Mouse (Mus musculus) forebrain, postnatal 0 days (tissue): ENCODE measurements around the gene Vmn1r169. TPM values are rescaled to one million over a fixed set of nuclear protein-coding genes. Genes with fewer than 3 reads are reported as not detected.
"Not testable (repeated sequence)": the region's sequence is repeated elsewhere in the genome, so short reads cannot be mapped to it uniquely, and the experiment has no call there.

Source experiments
- ATAC-seq: fragments of 200-750 bp; cut with Nextera tagmentation; 2 replicates; pipeline ENCODE4 v1.8.0; 2017; ENCODE audit warnings: mild to moderate bottlenecking, moderate library complexity
- DNase-seq: peaks from one replicate; pipeline ENCODE4 v3.0.0-alpha.2; 2015
- H3K27ac ChIP-seq: fragments of 300-500 bp; sonication (generic); 2 replicates; pipeline ENCODE4 v1.5.1; 2014; ENCODE audit warnings: low read depth, mild to moderate bottlenecking, antibody characterized with exemption, low read length, moderate library complexity, mixed read lengths
- H3K27me3 ChIP-seq: fragments of 300-500 bp; sonication (generic); 2 replicates; pipeline ENCODE4 v1.6.1; 2014; ENCODE audit warnings: mild to moderate bottlenecking, low read length, mixed read lengths; ENCODE audit not compliant: insufficient read depth
- H3K36me3 ChIP-seq: fragments of 300-500 bp; sonication (generic); 2 replicates; pipeline ENCODE4 v1.6.1; 2014; ENCODE audit warnings: mild to moderate bottlenecking, moderate library complexity; ENCODE audit not compliant: insufficient read depth
- H3K4me1 ChIP-seq: fragments of 300-500 bp; sonication (generic); 2 replicates; pipeline ENCODE4 v1.6.1; 2014; ENCODE audit warnings: antibody characterized with exemption; ENCODE audit not compliant: insufficient read depth
- H3K4me2 ChIP-seq: fragments of 300-500 bp; sonication (generic); 2 replicates; pipeline ENCODE4 v1.6.1; 2014; ENCODE audit warnings: low read depth, mild to moderate bottlenecking, moderate library complexity
- H3K4me3 ChIP-seq: fragments of 300-500 bp; sonication (generic); 2 replicates; pipeline ENCODE4 v1.5.1; 2014; ENCODE audit warnings: low read depth, low read length, mixed read lengths
- H3K9ac ChIP-seq: fragments of 300-500 bp; sonication (generic); 2 replicates; pipeline ENCODE4 v1.6.1; 2014; ENCODE audit warnings: mild to moderate bottlenecking
- H3K9me3 ChIP-seq: fragments of 300-500 bp; sonication (generic); 2 replicates; pipeline ENCODE4 v1.6.1; 2016; ENCODE audit warnings: low read length
- WGBS: fragments of 180-500 bp; shearing (Covaris S2); extraction: QIAGEN DNeasy Blood & Tissue Kit; methylation state at CpG from one replicate; pipeline ENCODE4 v1.1.7; 2014; 5-methylcytosine and 5-hydroxymethylcytosine counted together
- polyA plus RNA-seq: library from polyadenylated mRNA; unstranded; fragments of >200 nt; fragmentation: Nextera tagmentation; extraction: Ambion mirVana; gene quantifications from 2 replicates; pipeline ENCODE4 v1.2.1, GENCODE M21; 2015
- total RNA-seq: library from RNA; depleted of rRNA; stranded (reverse); fragments of >200 nt; gene quantifications from 2 replicates; pipeline ENCODE4 v1.2.3, GENCODE M21; 2014; rRNA removed

Gene Vmn1r169
- total RNA-seq = not detected in 2 replicates
- not detected in 2 replicates for polyA plus RNA-seq

DNA sequence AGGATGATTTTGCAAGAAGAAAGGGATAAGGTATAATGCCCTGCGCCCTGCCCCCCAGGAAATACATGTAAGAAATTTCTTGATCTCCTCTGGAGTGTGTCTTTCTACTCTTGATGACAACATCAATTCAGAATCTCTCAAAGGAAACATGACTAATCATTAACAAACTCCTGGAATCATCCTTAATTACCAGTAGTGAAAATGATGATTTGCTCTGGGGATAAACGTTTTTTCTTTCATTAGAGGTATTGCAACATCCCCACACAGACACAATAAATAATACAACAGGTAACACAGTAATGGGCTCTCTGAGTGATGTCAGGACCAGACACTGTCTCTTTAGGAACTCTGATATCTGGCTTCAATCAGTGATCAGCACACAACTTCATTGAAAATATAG lies at the start of gene Vmn1r169:
TSS of gene Vmn1r169 (plus strand) at position 301 of the 400 bp plus-strand sequence.
- H3K4me1 ChIP-seq, ATAC-seq, H3K27ac ChIP-seq, H3K4me3 ChIP-seq, H3K9me3 ChIP-seq, H3K9ac ChIP-seq, H3K4me2 ChIP-seq, H3K36me3 ChIP-seq, H3K27me3 ChIP-seq, DNase-seq: not testable (repeated sequence)
- 67% methylated on average over 1 of the region's 2 CpGs for WGBS

- H3K9me3 ChIP-seq, ATAC-seq: not testable (repeated sequence)
Observed at GRCm38 (mm10) chr7:23539432-23539831, 35.9 kb upstream of the Vmn1r169 start, which contains the start of gene Vmn1r168. Gene Vmn1r168 (plus strand): TSS chr7:23539732.

DNA sequence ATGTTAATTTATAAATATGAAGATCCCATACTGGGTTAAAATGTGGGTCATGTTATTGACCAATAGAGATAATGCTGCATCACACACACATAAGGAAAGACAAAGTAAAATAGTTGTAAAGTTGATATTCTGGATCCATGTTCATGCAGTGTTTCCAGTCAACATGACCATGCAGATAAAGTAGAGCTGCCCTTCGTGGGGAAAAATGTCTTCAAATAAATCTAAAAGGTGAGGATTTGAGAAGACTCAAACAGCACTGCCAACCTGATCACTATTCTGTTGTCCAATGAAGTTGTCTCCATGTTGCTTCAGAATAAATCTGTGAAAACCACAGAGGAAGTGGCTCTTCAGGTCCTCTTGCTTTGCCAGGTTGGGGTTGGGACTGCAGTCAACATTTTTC lies 30.5 kb downstream of the Vmn1r169 start, which contains the start of gene Vmn1r170:
TSS of gene Vmn1r170 (plus strand) at position 301 of the 400 bp plus-strand sequence.
- not testable (repeated sequence) for ATAC-seq, H3K27me3 ChIP-seq, H3K9ac ChIP-seq, H3K4me1 ChIP-seq, H3K4me3 ChIP-seq, H3K36me3 ChIP-seq, H3K9me3 ChIP-seq, H3K27ac ChIP-seq, DNase-seq, H3K4me2 ChIP-seq
- WGBS = 45% methylated on average over 1 of the region's 1 CpGs

More at GRCm38 (mm10) chr7:23539432-23539831, 35.9 kb upstream of the Vmn1r169 start, which contains the start of gene Vmn1r168:
- H3K27ac ChIP-seq, H3K4me1 ChIP-seq, H3K4me2 ChIP-seq, H3K36me3 ChIP-seq, H3K27me3 ChIP-seq, H3K4me3 ChIP-seq, DNase-seq, H3K9ac ChIP-seq: not testable (repeated sequence)
- no CpG with 5 or more reads among the region's 1 CpGs for WGBS

Other genes with a start within 250 kb of the Vmn1r169 start
- gene Nlrp5, start 189.6 kb upstream of the Vmn1r169 start, total RNA-seq = not detected in 2 replicates
- gene Nlrp5, start 189.6 kb upstream of the Vmn1r169 start, polyA plus RNA-seq = not detected in 2 replicates
- gene Vmn1r167, start 68.3 kb upstream of the Vmn1r169 start, total RNA-seq = not detected in 2 replicates
- gene Vmn1r167, start 68.3 kb upstream of the Vmn1r169 start, polyA plus RNA-seq = not detected in 2 replicates
- gene Vmn1r168, start 35.8 kb upstream of the Vmn1r169 start, total RNA-seq = not detected in 2 replicates
- not detected in 2 replicates for gene Vmn1r168, start 35.8 kb upstream of the Vmn1r169 start, polyA plus RNA-seq
- not detected in 2 replicates for gene Vmn1r170, start 30.6 kb downstream of the Vmn1r169 start, total RNA-seq
- not detected in 2 replicates for gene Vmn1r170, start 30.6 kb downstream of the Vmn1r169 start, polyA plus RNA-seq
- not detected in 2 replicates for gene Vmn1r171, start 55.2 kb downstream of the Vmn1r169 start, total RNA-seq
- gene Vmn1r171, start 55.2 kb downstream of the Vmn1r169 start, polyA plus RNA-seq = not detected in 2 replicates
- not detected in 2 replicates for gene Vmn1r172, start 82.8 kb downstream of the Vmn1r169 start, total RNA-seq
- gene Vmn1r172, start 82.8 kb downstream of the Vmn1r169 start, polyA plus RNA-seq = not detected in 2 replicates
- gene Vmn1r173, start 125.2 kb downstream of the Vmn1r169 start, total RNA-seq = not detected in 2 replicates
- not detected in 2 replicates for gene Vmn1r173, start 125.2 kb downstream of the Vmn1r169 start, polyA plus RNA-seq
- not detected in 2 replicates for gene Vmn1r174, start 176.7 kb downstream of the Vmn1r169 start, total RNA-seq
- not detected in 2 replicates for gene Vmn1r174, start 176.7 kb downstream of the Vmn1r169 start, polyA plus RNA-seq
- gene Vmn1r175, start 235.1 kb downstream of the Vmn1r169 start, total RNA-seq = not detected in 2 replicates
- gene Vmn1r175, start 235.1 kb downstream of the Vmn1r169 start, polyA plus RNA-seq = not detected in 2 replicates